Mouse (Mus musculus): ENCODE data around the gene Myo16. TPM values are rescaled to one million over a fixed set of nuclear protein-coding genes. Genes with fewer than 3 reads are reported as not detected.

Gene Myo16
- polyA plus RNA-seq, 1 experiment from 2014 or later, result not detected

DNA sequence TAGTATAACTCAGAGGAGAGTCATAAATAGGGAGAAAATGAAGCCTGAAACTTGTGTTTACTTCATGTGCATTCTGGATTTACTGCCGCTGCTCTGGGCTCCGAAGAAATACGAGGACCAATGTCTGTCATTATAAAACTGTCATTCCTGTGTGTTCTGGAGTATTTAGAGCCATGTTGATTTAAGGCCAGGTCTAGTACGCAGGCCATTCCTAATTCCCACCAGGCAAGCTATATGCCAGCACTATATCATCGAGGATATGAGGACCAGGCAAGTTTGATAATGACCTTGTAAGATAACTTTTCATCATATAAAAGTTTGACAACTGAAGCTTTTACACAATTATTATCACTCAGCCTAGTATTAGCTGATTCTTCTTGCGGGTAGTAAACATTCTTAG lies 153.6 kb downstream of the Myo16 start:
- H3K36me3 ChIP-seq, result no peaks in the 10 kb centered on the region
- 60% methylated on average over 6 of the region's 6 CpGs for WGBS (ENCODE audit: insufficient replicate concordance)
- ATAC-seq (ENCODE audit: low read depth) (no peak), DNase-seq (no peak)
- no peaks in the 10 kb centered on the region for H3K9me3 ChIP-seq (replicated peaks)
- no peak overlapping the region for H3K9ac ChIP-seq
- no peak overlapping the region for H3K27ac ChIP-seq
- H3K27me3 ChIP-seq, result no peaks in the 10 kb centered on the region
- H3K4me2 ChIP-seq, result no peak overlapping the region
- no peak overlapping the region for H3K4me3 ChIP-seq (replicated peaks)
- H3K4me1 ChIP-seq (replicated peaks), result no peaks in the 10 kb centered on the region

DNA sequence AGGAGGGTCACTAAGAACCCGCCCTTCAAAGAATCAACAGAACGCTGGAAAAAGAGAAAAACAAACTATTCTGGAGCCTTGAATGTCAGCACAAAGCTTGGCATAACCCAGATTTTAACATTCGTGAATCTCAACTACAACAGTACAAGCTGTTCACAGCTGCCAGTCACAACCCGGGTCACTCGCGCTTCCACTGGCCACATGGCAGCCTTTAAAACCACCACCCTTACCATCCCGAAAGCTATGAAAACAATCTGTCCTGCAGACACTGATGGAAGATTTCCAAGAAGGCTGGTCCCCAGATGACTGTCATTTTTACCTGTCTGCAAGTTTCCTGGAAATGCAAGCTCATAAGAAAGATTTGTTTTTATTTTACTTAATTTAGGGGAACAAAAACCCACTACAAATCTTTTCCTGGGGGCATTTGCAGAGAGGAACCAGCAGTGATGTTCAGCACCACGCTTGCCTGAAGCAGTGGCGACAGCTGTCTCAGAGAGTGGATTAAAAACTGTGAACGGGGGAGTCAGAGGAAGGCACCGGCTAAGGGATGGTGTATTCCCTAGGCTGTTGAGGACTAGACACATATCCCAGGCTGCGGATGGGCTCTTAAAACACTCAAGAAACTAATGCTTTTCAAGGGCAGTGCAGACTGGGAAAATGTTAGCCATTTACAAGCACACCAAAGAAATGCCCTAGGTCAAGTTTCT lies 154.2 kb downstream of the Myo16 start:
- Histone ChIP-seq H3K27ac (no peak overlapping the region), H3K4me1 (replicated peaks) (no peaks in the 10 kb centered on the region), H3K9ac (no peak overlapping the region), H3K9me3 (replicated peaks) (no peaks in the 10 kb centered on the region), H3K27me3 (no peaks in the 10 kb centered on the region), H3K4me3 (replicated peaks) (no peak overlapping the region), H3K4me2 (no peak overlapping the region), H3K36me3 (no peaks in the 10 kb centered on the region)
- 58% methylated on average over 12 of the region's 12 CpGs for WGBS (ENCODE audit: insufficient replicate concordance)
- ATAC-seq (ENCODE audit: low read depth) (no peak), DNase-seq (no peak)

DNA sequence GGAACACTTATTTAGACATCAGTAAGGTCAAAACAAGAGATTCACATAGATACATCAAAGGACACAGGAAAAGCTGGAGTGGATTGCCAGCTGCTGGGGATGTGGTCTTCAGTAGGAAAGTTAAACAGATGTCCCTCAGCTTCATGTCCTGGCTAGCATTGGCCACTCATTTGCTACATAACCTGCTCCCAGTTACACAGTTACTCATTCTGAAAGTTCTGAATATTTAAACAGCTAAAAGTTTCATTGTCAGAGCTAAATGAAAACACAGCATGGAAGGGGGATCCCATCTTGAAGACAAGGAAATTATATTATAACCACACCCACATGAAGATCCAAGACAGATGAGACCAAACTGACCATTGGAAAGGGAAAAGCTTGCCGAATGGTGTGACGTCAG lies 156.8 kb downstream of the Myo16 start:
- ATAC-seq (ENCODE audit: low read depth), result no peak
- no peak overlapping the region for H3K4me3 ChIP-seq (replicated peaks)
- H3K4me1 ChIP-seq (replicated peaks), result no peaks in the 10 kb centered on the region
- H3K27ac ChIP-seq, result no peak overlapping the region
- 83% methylated on average over 2 of the region's 2 CpGs for WGBS (ENCODE audit: insufficient replicate concordance)
- H3K4me2 ChIP-seq, result no peak overlapping the region
- H3K9me3 ChIP-seq (replicated peaks), result no peaks in the 10 kb centered on the region
- H3K9ac ChIP-seq, result no peak overlapping the region
- no peaks in the 10 kb centered on the region for H3K27me3 ChIP-seq
- no peak for DNase-seq
- H3K36me3 ChIP-seq, result no peaks in the 10 kb centered on the region

DNA sequence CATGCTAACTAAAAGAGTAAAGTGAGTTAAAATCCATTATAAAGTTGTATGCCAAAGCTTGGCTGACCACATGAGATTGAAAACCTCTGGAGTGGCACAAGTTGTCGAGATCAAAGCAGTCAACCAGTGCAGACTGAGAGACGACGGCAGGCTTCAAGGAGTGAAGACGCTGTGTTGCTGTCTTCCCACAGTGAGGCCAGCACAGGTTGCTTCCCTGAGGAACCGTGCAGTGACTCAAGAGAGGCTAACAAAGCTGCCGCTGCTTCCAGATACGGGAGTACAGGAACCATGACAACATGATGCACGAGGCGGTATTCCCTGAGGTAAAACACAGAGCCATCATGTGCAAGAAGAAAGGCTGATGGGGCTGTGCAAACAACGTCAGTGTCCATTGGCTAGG lies 158.6 kb downstream of the Myo16 start:
- H3K9ac ChIP-seq, result no peak overlapping the region
- no peaks in the 10 kb centered on the region for H3K27me3 ChIP-seq
- 68% methylated on average over 10 of the region's 10 CpGs for WGBS (ENCODE audit: insufficient replicate concordance)
- no peak overlapping the region for H3K27ac ChIP-seq
- no peaks in the 10 kb centered on the region for H3K9me3 ChIP-seq (replicated peaks)
- H3K4me2 ChIP-seq, result no peak overlapping the region
- no peaks in the 10 kb centered on the region for H3K36me3 ChIP-seq
- no peaks in the 10 kb centered on the region for H3K4me1 ChIP-seq (replicated peaks)
- ATAC-seq (ENCODE audit: low read depth) (no peak), DNase-seq (no peak)
- H3K4me3 ChIP-seq (replicated peaks), result no peak overlapping the region

DNA sequence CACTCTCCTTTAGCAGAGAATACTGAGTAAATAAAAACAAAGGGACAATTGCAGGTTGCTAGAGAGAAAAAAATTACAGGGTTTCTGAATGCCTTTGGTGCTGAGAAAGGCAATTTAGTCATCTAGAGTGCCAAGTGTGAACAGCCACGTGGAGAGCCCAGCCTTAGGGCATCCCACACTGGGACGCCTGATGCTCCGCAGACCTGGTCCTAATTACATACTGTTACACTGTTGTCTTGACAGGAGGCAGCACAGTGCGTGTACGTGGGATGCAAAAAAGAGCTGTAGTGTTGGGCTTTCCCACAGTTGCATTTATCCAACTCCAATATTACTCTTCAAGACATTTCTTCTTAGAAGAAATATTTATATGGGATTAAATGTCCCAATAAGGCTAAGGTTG lies 162.5 kb downstream of the Myo16 start:
- H3K4me1 ChIP-seq (replicated peaks), result no peaks in the 10 kb centered on the region
- H3K36me3 ChIP-seq, result no peaks in the 10 kb centered on the region
- no peak overlapping the region for H3K4me2 ChIP-seq
- H3K27me3 ChIP-seq, result no peaks in the 10 kb centered on the region
- ATAC-seq (ENCODE audit: low read depth), result no peak
- 62% methylated on average over 5 of the region's 5 CpGs for WGBS (ENCODE audit: insufficient replicate concordance)
- no peak for DNase-seq
- no peak overlapping the region for H3K27ac ChIP-seq
- no peaks in the 10 kb centered on the region for H3K9me3 ChIP-seq (replicated peaks)
- no peak overlapping the region for H3K4me3 ChIP-seq (replicated peaks)
- no peak overlapping the region for H3K9ac ChIP-seq

DNA sequence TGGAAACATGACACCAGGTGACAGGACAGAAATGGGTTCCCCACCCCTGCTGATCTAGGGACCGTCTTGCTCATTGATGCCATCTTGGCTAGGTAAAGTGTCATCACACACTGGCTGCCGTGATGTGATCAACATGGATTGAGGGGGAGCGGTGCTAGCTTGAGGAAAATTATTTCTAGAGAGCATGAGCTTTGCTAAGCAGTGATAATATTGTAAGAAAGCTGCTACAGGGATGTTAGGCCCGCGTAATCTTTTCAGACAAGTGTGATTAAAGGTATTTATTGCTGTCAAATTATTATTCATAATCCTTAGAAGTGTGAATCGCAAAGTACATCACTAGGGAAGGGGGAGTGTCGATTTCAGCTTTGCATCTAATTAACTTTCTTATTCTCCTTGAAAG lies 164.4 kb downstream of the Myo16 start:
- 65% methylated on average over 7 of the region's 7 CpGs for WGBS (ENCODE audit: insufficient replicate concordance)

DNA sequence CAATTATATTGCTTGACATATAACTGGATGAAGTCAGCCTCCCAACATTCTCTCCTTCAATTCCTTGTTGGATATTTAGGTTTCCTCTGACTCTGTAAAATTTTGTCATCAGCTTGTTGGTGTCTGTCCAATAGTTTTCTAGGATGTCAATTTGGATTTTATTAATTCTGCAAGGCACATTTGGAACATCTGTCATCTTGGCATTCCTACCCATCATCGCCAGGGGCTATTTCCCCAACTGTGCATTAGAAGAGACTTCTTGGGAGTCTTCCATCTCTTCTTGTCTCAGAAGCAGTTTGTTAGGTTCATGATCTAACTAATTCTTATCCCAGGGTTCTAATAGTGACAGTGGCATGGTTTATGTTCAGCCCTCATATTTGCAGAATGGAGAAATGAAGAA lies 196.7 kb downstream of the Myo16 start:
- H3K27ac ChIP-seq, result no peak overlapping the region
- no peak overlapping the region for H3K9ac ChIP-seq
- no peaks in the 10 kb centered on the region for H3K9me3 ChIP-seq (replicated peaks)
- no peak overlapping the region for H3K4me3 ChIP-seq (replicated peaks)
- no peaks in the 10 kb centered on the region for H3K36me3 ChIP-seq
- H3K4me1 ChIP-seq (replicated peaks), result no peaks in the 10 kb centered on the region
- DNase-seq (no peak), ATAC-seq (ENCODE audit: low read depth) (no peak)
- no peak overlapping the region for H3K4me2 ChIP-seq
- no peaks in the 10 kb centered on the region for H3K27me3 ChIP-seq
- WGBS (ENCODE audit: insufficient replicate concordance), result 68% methylated on average over 1 of the region's 1 CpGs

More for the DNA sequence above, 164.4 kb downstream of the Myo16 start:
- no peak overlapping the region for H3K9ac ChIP-seq
- no peaks in the 10 kb centered on the region for H3K9me3 ChIP-seq (replicated peaks)
- no peak overlapping the region for H3K4me2 ChIP-seq
- no peak overlapping the region for H3K27ac ChIP-seq
- DNase-seq (no peak), ATAC-seq (ENCODE audit: low read depth) (no peak)
- H3K27me3 ChIP-seq, result no peaks in the 10 kb centered on the region
- H3K4me1 ChIP-seq (replicated peaks), result no peaks in the 10 kb centered on the region
- H3K4me3 ChIP-seq (replicated peaks), result no peak overlapping the region
- no peaks in the 10 kb centered on the region for H3K36me3 ChIP-seq

DNA sequence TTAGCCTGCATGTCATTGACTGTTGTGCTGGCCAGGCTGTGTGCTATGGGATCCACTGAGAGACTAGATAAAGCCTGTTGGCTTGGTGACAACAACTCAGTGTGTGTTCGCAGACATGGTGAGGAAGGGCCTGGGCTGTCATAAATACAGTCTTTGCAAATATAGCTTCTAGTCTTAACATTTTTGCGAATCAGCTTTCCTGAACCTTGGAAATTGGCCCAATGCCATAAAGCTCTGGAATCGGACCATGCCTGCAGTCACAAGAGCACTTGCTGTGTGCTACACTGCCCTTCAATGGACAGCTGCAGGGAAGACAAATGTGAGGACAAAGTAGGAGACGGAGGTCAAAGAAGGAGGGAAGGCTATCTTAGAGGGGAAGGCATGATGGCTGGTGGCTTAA lies 205.0 kb downstream of the Myo16 start:
- ATAC-seq (ENCODE audit: low read depth) (no peak), DNase-seq (no peak)
- Histone ChIP-seq H3K27ac (no peak overlapping the region), H3K4me1 (replicated peaks) (no peaks in the 10 kb centered on the region), H3K4me3 (replicated peaks) (no peak overlapping the region), H3K9me3 (replicated peaks) (no peaks in the 10 kb centered on the region), H3K9ac (no peak overlapping the region), H3K27me3 (no peaks in the 10 kb centered on the region), H3K36me3 (no peaks in the 10 kb centered on the region), H3K4me2 (no peak overlapping the region)
- 61% methylated on average over 4 of the region's 4 CpGs for WGBS (ENCODE audit: insufficient replicate concordance)

DNA sequence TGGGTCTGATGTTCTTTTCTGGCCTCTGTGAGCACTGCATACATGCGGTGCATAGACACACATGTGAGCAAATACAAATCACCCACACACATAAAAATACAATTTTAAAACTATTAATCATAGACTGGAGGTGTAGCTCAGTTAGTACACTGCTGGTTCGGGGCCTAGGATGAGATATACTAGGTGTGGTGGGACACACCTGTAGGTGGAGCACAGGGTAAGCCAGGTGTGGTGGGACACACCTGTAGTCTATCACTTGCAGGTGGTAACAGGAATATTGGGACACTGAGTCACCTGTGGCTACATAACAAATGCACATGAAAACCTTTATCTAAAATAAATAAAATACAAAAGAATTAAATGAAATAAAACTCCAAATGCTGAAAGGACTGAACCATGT lies 209.2 kb downstream of the Myo16 start:
- no peaks in the 10 kb centered on the region for H3K36me3 ChIP-seq
- H3K9ac ChIP-seq, result no peak overlapping the region
- no peak overlapping the region for H3K27ac ChIP-seq
- no peak for ATAC-seq (ENCODE audit: low read depth)
- 60% methylated on average over 2 of the region's 2 CpGs for WGBS (ENCODE audit: insufficient replicate concordance)
- H3K4me1 ChIP-seq (replicated peaks), result no peaks in the 10 kb centered on the region
- no peak for DNase-seq
- H3K9me3 ChIP-seq (replicated peaks), result no peaks in the 10 kb centered on the region
- no peaks in the 10 kb centered on the region for H3K27me3 ChIP-seq
- H3K4me3 ChIP-seq (replicated peaks), result no peak overlapping the region
- no peak overlapping the region for H3K4me2 ChIP-seq

DNA sequence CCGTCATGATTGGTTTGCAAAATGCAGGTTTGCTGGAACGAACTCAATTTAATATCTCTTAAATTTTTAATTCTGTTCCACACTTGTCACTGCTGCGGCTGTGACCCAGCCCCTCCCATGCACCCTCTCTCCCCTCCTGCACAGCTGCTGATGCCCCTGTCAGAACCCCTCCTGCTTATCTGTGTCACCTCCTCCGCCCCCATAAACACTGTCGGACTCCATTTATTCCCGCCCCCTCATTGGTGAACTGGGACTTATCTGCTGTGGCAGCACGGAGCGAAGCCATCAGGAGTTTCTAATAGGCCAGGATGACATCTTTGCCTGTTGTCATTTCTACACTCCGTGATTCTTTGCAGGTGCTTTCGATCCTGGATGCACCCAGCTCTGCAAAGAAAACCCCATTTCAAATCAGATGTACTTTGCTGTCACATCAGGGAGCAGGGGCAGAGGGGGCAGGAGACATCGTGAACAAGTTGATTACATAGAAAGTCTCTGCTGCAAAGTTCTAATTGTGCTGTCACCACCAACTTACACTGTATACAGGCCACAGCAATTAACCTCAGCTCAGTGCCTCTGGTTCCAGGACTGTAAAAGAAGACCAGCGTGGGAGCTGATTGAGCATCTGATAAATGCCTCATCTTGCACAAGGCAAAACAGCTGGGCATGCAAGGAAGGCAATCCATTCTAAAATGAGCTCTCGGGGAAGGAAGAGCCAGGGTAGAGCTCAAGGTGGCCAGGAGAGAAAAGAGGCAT lies 210.1 kb downstream of the Myo16 start:
- ATAC-seq (ENCODE audit: low read depth), result no peak
- Histone ChIP-seq H3K9ac (no peak overlapping the region), H3K9me3 (replicated peaks) (no peaks in the 10 kb centered on the region), H3K36me3 (no peaks in the 10 kb centered on the region), H3K27ac (no peak overlapping the region), H3K4me3 (replicated peaks) (no peak overlapping the region), H3K4me1 (replicated peaks) (no peaks in the 10 kb centered on the region), H3K27me3 (no peaks in the 10 kb centered on the region), H3K4me2 (no peak overlapping the region)
- no peak for DNase-seq
- 38% methylated on average over 13 of the region's 13 CpGs for WGBS (ENCODE audit: insufficient replicate concordance)

DNA sequence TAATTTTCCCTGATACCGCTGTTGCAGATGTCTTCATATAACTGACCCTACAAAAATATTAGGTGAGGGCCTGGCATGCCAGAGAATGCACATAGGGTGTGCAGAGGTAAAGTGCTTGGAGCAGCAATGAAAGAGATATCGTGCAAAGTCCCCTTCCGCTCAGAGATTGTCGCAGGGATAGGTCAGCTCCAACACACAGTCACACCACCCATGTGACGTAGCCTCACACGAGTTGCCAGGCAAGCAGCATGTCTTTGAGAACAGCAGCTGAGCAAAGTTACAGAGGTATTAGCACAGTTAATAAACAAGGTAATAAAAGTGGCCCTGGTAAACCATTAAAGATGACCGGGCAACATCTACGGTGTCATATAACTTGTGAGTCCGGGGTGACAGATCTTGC lies 212.4 kb downstream of the Myo16 start:
- no peak overlapping the region for H3K4me3 ChIP-seq (replicated peaks)
- H3K4me1 ChIP-seq (replicated peaks), result no peaks in the 10 kb centered on the region
- H3K36me3 ChIP-seq, result no peaks in the 10 kb centered on the region
- no peak overlapping the region for H3K27ac ChIP-seq
- H3K27me3 ChIP-seq, result no peaks in the 10 kb centered on the region
- ATAC-seq (ENCODE audit: low read depth) (no peak), DNase-seq (no peak)
- H3K4me2 ChIP-seq, result no peak overlapping the region
- no peak overlapping the region for H3K9ac ChIP-seq
- 75% methylated on average over 9 of the region's 9 CpGs for WGBS (ENCODE audit: insufficient replicate concordance)
- H3K9me3 ChIP-seq (replicated peaks), result no peaks in the 10 kb centered on the region

DNA sequence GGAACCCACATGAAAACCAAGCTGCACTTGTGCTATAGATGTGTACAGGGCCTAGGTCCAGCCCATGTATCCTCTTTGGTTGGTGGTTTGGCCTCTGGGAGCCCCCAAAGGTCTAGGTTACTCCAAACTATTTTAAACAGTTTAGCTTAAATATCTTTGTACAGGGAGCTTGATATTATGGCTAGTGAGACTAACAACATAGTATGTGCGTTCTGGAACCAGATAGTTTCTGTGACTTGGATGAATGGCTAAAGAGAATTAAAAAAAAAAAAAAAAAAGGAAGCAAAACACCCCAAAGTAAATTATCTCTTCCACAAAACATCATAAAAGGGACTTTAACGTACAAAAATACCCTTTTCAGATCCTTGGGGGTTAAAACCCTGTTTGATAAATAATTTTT lies 218.9 kb downstream of the Myo16 start:
- Histone ChIP-seq H3K4me3 (replicated peaks) (no peak overlapping the region), H3K27me3 (no peaks in the 10 kb centered on the region), H3K9me3 (replicated peaks) (no peaks in the 10 kb centered on the region), H3K4me2 (no peak overlapping the region), H3K36me3 (no peaks in the 10 kb centered on the region), H3K4me1 (replicated peaks) (no peaks in the 10 kb centered on the region), H3K27ac (no peak overlapping the region), H3K9ac (no peak overlapping the region)
- DNase-seq (no peak), ATAC-seq (ENCODE audit: low read depth) (no peak)
- WGBS (ENCODE audit: insufficient replicate concordance), result 54% methylated on average over 2 of the region's 2 CpGs
